Mouse (Mus musculus): ENCODE data around the gene 1700021F05Rik.

1700021F05Rik gene

DNA sequence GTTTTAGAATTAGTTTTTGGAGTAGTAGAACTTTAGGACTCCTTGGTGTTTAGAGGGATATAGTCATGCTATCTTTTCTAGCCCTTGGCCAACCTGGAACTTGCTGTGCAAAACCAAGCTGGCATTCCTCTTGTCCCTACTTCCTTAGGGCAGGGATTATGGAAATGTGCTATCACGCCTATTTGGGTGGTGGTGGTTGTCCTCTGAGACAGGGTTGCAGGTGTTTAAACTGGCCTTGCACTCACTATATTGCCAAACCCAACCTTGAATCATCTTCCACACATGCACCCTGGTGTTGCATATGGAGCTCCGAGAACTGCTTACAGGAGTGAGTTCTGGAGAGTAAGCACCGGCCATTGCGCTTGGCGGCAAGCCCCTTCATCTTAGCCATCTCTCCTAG, 58.8 kb downstream of the 1700021F05Rik start:
- no peak for DNase-seq (ENCODE audit: low spot score)

DNA sequence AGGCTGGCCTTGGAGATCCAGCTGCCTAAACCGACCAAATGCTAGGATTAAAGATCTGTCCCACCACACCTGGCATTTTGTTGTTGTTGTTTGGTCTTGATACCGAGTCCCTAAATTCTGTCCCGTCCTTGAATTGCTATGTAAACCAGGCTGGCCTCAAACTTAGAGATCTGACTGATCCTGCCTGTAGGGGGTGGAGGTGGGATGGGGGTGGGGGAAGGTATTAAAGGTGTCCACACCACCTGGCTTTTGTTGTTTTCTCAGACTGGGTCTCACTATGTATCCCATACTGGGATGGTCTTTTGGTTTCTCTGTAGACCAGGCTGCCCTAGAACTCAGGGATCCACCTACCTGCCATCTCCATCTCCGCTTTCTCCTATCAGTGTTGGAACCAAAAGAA, 59.6 kb downstream of the 1700021F05Rik start:
- DNase-seq (ENCODE audit: low spot score) = no peak

DNA sequence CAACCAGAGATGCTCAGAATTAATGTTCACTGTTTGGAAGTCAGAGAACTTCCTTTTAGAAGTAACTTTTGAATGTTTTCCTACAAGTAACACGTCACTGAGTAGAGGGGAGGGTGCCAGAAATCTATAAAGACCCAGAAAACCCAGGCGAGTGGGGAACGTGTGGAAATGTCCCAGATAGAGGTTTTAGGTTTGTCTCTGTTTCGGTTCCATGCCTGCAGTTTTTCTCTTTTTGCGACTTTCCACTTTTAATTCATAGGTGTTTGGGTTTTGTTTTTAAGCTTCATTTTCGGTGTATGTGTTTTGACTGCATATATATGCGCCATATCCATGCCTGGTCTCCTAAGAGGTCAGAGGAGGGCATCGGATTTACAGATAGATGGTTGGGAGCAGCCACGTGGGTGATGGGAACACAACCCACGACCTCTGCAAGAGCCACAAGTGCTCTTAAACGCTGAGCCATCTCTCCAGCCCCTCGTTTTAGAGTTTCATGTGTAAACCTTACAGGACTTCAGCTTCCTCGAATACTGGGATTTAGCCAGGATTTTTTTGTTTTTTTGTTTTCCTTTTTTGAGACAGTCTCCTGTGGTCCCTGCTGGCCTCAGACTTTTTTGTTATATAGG, 60.5 kb downstream of the 1700021F05Rik start:
- DNase-seq (ENCODE audit: low spot score) = no peak

DNA sequence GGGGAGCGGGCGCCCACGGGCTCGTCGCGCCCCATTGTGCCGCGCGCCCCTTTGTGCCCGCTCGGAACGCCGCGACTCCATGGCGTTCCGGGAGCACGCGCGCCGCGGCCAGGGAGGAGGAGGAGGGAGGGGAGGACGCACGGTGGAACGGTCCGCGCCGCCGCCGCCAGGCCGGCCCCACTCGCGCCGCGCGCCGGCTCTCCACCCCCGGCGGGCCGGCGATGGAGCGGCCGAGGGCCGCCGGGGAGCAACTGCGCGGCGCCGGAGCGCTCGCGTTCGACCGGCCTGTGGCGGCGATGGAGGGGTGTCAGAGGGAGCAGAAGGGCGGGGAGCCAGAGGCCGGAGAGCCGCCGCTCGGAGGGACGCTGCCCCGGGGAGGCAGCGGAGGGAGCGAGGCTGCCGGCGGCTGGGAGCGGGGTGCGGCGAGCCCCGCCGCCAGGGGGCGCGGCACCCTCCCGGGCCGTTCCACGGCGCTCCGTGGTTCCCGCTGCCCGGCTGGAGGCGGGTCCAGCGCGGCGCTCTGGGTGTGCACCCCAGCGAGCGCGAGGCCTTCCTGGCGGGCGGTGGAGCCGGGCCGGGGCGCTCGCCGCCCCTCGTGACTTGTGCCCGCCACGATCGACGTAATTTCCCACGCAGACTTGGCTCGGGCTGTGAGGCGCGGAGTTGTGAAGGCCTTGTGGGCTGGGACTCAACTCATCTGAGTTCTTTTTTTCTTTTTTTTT, 61.2 kb downstream of the 1700021F05Rik start:
- peak; percentile 84 for DNase-seq (ENCODE audit: low spot score)

DNA sequence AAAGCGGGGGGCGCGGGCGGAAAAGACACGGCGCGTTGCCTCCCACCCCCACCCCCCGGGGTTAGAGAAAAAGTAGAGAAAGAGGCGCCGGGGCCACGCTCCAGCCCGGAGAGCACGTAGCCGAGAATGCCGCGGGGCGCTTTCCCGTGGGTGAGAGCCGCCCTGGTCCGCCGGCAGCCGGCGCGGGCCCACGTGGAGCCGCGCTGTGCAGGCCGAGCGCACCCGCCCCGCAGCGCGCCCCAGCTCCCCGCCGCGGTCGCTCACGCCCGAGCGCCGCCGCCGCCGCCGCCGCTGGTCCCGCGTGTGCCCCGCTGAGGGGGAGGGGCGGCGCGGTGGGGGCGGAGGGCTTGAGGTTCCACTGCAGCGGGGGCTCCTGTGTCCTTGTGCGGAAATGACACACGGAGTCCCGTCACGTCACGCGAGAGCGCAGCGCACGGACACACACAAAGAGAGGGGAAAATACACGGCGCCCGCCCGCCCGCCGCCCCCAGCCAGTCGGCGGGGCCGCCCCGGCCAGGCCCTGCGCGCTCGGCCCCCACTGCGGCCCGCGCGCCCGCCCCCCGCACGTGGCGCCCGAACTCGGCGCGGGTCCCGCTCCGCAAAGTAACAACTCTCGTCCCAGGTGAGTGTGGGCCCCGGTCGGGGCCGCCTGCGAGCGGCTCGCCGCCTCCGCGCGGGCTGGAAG, 61.9 kb downstream of the 1700021F05Rik start, which contains the start of gene Bend3:
Gene Bend3, plus strand, starts transcription at position 81 of the 685 bp plus-strand sequence.
- peak; percentile 34 for DNase-seq (ENCODE audit: low spot score)

DNA sequence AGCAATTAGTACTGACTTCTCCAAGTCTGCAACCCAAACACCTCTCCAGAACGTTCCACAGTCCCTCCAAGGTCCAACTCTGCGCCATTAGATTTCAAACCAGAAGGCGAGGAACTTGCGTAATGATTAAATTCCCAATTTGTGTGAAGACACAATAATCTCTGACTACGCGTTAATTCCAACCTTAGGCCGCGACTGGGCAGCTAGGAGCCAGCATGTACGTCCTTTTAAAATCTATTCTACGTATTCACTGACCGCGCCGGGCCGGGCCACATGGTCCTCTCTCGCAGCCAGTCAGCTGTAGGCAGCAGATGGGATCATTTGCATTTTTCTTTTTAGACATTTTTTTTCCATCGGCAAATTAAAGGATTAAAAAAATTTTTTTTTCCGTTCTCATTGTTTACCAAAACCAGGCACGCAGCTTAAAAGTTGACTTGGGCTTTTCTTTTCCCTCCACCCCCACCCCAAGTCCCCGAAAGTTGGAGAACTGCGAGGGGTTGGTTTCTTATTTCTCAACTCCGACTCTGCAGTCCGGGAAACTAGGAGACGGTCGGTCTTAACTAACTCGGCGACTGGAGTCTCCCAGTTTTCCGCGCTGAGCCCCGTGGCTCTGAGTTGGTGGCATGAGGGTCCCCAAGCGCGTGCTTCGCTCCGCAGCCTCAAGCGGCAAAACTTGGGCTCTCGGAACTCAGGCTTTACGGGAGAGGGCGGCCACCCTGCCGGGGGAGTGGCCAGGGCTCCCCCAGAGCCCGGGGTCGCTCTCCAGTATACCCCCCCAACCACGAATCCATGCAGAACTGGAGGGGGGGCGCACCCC, 62.7 kb downstream of the 1700021F05Rik start:
- peak; percentile 21 for DNase-seq (ENCODE audit: low spot score)

DNA sequence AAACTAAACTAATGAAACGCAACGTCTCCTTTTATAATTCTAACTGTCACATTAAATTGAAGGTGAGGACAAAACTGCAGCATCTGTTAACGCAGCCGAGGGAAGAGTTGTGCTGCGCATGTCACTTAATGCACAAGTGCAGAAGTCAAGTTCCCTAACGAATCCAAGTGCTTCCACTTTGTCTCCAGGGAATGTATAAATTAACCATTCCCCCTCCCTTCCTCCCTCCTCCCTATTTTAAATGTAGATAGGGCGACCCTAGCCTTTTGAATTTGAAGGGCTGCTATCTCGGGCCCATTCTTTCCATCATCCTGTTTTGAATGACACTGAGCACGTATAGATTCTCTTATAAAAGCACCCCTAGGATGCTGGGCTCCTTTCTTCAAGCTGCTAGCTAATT, 63.3 kb downstream of the 1700021F05Rik start:
- no peak for DNase-seq (ENCODE audit: low spot score)

DNA sequence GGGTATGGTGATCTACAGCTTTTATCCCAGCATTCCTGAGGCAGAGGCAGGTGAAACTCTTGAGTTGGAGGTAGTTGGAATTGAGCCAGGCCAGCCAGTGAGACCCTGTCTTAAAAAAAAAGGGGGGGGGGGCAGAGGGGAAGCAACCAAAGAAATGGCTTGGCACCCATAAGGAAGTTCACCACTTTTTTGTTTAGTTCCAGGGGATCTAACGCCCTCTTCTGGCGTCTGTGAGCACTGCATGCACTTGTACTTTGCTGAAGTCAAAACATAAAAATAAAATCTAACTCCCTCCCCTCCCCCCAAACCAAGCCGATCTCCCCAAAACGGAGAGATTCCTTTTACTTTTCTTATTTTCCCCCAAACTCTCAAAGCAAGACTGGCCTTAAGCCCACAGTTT, 65.4 kb downstream of the 1700021F05Rik start:
- DNase-seq (ENCODE audit: low spot score) = peak; percentile 11
